Mouse (Mus musculus): ENCODE data around the gene D430019H16Rik.

The D430019H16Rik gene

GRCm38 (mm10) chr12:105490794-105491193 is 37.1 kb downstream of the D430019H16Rik start:
- no peak for DNase-seq

GRCm38 (mm10) chr12:105494796-105495195 is 41.1 kb downstream of the D430019H16Rik start:
- no peak for DNase-seq

DNA sequence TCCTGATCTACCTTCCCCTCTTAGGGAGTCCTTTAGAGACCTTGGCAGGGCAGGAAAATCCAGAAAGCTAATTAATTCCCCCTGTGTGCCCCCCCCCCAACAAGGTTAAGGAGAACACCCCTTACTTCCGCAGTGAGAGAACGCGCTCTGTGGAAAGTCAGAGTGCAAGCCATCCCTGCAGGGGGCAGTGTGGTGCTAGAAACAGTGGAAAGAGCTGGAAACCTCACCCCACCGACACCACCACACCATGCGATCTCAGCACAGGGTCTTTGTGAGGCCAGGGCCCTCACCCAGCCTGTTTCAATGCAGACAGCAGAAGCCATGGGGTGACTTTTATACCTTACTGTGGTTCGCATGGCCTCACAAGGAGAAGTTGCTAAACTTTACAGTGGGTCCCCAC is 44.2 kb downstream of the D430019H16Rik start:
- peak; percentile 93 to 95 for DNase-seq

DNA sequence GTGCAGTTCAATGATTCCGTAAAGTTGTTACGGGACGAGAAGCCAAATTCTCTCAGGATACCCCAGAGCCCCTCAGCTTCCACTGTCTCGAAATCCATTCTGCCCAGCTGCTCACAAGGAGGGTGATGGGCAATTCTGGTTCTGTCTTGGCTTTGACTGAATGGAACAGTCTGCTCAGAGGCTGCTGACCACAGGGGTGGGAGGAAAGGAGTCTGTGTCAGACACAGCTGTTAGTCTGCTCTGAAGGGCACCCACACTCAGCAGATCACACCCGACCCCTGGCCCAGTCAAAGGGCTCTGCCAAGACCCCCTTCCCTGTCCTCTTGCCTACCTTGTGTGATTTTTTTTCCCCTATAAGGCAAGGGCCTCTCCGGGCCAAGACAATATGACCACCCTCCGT is 44.8 kb downstream of the D430019H16Rik start:
- peak; percentile 30 to 37 for DNase-seq

- DNase-seq: no peak
Observed at GRCm38 (mm10) chr12:105498842-105499241, 45.2 kb downstream of the D430019H16Rik start.

GRCm38 (mm10) chr12:105500940-105501339 is 47.3 kb downstream of the D430019H16Rik start:
- peak; percentile 30 to 34 for DNase-seq

GRCm38 (mm10) chr12:105504736-105505135 is 51.1 kb downstream of the D430019H16Rik start:
- DNase-seq: peak; percentile 44 to 68

GRCm38 (mm10) chr12:105511109-105511508 is 57.5 kb downstream of the D430019H16Rik start:
- DNase-seq: no peak

DNA sequence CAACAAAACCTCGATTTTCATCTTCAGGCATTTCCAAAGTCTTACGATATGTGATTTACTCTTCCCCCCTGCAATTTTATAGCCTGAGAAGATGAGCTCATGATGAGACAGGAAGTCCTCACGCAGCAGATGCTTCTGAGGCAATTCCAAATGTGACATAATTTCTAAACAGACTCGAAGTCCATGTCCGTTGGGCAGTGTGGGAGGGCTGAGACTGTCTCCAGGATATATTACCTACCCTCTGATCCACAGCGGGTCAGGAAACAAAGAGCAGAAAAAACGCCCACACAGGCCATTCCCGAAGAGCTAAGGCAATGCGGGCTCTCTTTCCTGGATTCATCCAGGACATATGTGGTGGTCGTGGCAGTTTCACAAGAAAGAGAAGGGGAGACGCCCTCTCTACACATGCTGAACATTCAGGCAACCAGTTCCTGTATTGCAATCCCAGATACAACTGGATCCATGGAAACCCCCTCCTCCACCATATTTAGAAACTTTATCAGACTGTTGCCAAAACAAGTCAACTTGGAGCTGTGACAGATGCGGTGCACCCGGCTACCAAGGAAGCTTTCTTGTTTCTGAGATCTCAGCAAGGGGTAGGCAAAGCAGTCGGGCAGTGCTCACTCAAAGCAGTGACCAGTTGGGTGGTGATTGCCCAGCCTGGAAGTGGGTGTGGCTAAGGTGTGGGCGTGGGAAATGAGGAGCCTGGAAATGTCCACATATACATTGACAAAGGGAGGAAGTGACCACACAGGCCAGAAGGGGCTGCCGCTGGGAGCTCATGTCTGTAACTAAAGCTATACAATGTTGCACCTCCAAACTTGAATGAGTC is 58.2 kb downstream of the D430019H16Rik start:
- DNase-seq: no peak

GRCm38 (mm10) chr12:105514111-105514510 is 60.5 kb downstream of the D430019H16Rik start:
- DNase-seq: no peak

GRCm38 (mm10) chr12:105517026-105517675 is 63.5 kb downstream of the D430019H16Rik start:
- peak in 1 of 2 experiments; percentile 35 for DNase-seq

DNA sequence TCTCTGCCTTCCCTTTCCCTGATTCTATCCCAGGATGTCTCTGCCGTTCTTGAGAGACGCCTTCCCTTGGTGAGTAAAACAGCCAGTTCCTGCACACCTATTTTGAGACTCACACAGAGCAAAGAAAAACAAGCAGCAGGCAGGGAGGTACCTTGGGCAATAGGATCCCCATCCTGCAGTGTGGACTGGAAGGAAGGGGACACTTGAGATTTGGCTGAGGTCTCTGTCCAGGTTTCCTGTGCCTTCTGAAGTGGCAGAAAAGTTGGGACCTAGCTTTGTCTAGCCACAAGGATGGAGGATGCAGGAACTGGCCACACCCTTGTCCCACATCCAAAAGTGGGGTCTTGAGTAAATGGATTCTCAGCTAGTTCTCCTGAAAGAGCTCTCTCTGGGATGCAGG is 66.2 kb downstream of the D430019H16Rik start:
- DNase-seq: no peak

DNA sequence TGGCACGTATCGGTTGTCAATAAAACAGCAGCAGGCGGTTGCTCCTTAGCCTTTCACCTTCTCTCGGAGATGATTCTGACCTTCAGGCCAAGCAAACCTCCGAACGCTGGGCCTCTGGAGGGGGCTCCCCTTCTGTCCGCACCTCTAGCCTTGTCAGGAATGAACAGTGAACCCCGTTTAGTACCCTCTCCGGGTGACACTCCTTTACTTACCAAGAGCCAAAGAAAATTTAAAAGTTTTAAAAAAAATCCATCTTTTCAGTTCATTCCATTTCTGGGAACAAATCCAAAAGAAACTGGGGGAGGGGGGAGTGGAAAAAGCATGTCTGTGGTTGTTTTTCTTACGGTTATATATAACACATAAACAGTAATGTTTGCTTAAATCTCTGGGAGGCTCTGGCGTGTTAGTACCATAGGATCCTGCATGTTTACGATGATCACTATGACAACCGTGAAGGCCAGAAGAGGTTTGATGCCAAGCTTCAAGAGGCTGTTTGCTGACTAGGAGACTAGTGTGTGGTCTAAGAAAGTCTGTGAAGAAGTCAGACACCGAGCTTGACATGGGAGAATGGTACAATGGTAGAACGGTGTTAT is 67.6 kb downstream of the D430019H16Rik start:
- peak in 1 of 2 experiments; percentile 26 for DNase-seq

- peak; percentile 45 to 48 for DNase-seq
Observed at GRCm38 (mm10) chr12:105523737-105524136, 70.1 kb downstream of the D430019H16Rik start.

DNA sequence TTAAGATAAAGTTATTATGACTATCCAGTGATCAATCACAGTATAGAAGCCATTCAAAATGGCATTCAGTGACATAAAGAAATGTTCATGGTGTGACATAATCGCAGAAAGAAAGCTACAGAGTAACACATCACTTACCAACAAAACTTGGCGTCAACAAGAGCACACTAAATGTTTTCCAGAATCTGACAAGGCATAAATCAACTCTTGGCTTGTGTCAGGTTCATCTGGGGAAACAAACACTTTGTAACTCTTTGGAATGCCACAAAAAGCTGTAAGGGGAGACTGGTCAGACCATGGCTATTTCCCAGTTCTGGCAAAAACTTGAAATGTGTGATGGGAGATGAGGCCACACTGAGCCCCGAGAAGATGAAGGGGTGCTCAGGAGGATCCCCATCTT is 72.5 kb downstream of the D430019H16Rik start:
- DNase-seq: no peak

- DNase-seq: peak in 1 of 2 experiments; percentile 44
Observed at GRCm38 (mm10) chr12:105526829-105527228, 73.2 kb downstream of the D430019H16Rik start.

DNA sequence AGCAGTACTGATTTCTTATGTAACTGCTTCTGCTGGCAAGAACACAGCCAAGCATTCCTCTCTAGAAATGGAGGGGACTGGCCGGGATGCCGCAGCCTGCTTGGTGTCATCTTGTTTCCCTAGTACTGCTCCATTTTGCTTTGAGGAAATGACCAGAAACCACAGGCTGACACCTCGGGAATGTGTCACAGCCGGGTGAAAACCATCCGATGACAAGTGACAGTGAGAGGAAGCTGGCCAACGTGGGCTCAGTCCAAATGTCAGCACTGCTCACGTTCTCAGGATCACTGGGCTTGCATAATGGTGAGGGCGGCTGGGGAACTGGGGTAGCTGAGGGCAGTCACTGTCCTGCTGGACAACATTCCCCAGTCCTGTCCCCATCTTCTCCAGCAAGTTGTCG is 75.9 kb downstream of the D430019H16Rik start:
- peak; percentile 79 to 83 for DNase-seq

DNA sequence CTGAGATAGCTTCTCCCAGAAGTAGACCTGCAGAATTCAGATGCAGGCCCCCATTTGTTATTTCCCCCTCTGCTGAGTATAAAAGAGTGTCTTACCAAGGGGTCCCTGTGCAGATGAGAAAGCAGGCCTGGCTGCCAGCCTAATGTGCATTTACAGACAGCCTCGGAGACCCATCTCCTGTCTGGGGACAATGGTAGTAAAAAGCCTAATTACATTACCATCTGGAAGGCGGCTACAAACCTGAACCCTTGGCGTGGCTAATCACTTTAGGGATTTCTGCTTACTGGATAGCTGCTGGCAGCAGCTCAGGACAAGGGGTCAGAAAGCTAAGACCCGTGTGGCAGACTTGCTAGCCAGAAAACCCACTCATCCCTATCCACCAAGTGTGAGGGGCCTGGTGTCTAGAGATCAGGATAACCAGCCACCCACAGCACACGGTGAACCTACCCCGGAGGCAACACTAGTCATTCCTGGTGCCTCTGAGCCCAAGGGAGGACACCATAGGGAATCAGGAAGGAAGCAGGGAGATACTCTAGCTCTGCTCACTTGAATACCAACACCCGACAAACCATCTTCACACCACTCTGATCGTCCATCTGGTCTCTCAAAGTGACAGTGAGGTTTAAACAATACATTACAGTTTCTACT is 78.2 kb downstream of the D430019H16Rik start:
- peak in 1 of 2 experiments; percentile 60 for DNase-seq

GRCm38 (mm10) chr12:105534842-105535241 is 81.2 kb downstream of the D430019H16Rik start:
- DNase-seq: no peak

GRCm38 (mm10) chr12:105535968-105536760 is 82.5 kb downstream of the D430019H16Rik start:
- DNase-seq: peak; percentile 56 to 58

DNA sequence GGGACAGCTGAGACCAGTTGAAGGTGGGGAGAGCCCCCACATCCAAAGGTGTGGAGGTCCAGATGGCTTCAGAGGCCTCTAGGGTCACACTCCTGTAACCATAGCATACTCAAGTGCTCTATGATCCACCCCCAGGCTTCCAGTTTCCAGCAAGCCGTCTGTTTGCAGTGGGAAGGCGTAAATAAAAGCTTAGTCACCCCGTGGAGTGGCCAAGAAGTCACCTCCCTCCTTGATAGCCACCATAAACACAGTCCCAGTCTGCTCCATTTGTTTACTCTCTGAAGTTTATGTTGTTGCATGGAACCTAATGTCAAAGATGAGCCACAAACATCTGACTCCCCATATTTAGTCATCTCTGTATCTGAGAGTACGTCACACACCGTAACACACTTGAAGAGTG is 83.5 kb downstream of the D430019H16Rik start:
- DNase-seq: no peak

DNA sequence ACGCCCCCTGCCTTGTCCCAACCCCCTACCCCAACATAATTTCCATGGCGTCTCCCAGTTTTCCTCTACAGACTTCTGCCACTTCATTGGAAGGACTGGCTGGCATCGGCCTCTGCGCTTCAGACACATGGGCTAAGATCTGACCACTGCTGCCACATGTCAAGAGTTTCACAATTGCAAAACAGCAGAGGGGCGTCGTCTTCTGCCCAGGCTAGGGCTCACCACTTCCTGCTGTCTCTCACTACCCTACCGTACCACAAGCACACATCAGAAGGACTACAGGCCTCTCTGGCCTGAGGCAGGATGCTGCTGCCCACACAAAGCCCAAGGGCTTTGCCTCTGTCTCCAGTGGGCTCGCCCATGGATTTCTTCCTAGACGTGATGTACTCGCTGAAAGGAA is 86.0 kb downstream of the D430019H16Rik start:
- no peak for DNase-seq

All from cerebellum, postnatal 10 days (tissue).